Mouse (Mus musculus) frontal cortex, adult (tissue): ENCODE results near the gene Pot1b.

Experiments used
- ATAC-seq: cut with Nextera tagmentation; 2 replicates; pipeline ENCODE4 v1.9.2; 2017; ENCODE audit warnings: mild to moderate bottlenecking, moderate library complexity, mixed read lengths; ENCODE audit not compliant: low TSS enrichment

Gene Pot1b

GRCm38 (mm10) chr17:55711984-55712811 lies at the start of gene Pot1b:
Gene Pot1b (minus strand): TSS chr17:55712628.
- peak; percentile 100 for ATAC-seq

GRCm38 (mm10) chr17:55751170-55751569 lies 38.7 kb upstream of the Pot1b start:
- no peak for ATAC-seq

GRCm38 (mm10) chr17:55749786-55750185 lies 37.4 kb upstream of the Pot1b start, which contains the start of gene Adgre4:
Gene Adgre4 (plus strand): TSS chr17:55749984.
- no peak for ATAC-seq

- no peak for ATAC-seq
These were observed 24.2 kb upstream of the Pot1b start for GRCm38 (mm10) chr17:55736675-55737074.

GRCm38 (mm10) chr17:55726193-55726592 lies 13.8 kb upstream of the Pot1b start:
- ATAC-seq, result no peak

GRCm38 (mm10) chr17:55722250-55722649 lies 9.8 kb upstream of the Pot1b start:
- ATAC-seq, result no peak

GRCm38 (mm10) chr17:55721270-55721669 lies 8.8 kb upstream of the Pot1b start:
- no peak for ATAC-seq

GRCm38 (mm10) chr17:55702865-55703264 lies 9.6 kb downstream of the Pot1b start:
- no peak for ATAC-seq

- peak; percentile 69; the same call in 1 of the 2 replicates for ATAC-seq
These were observed 10.1 kb downstream of the Pot1b start for GRCm38 (mm10) chr17:55702161-55702820.

- ATAC-seq, result no peak
These were observed 13.0 kb downstream of the Pot1b start for GRCm38 (mm10) chr17:55699388-55699787.

- ATAC-seq, result no peak
These were observed 51.3 kb downstream of the Pot1b start for GRCm38 (mm10) chr17:55661099-55661498.

GRCm38 (mm10) chr17:55625092-55625491 lies 87.3 kb downstream of the Pot1b start, which contains the start of gene Vmn2r118:
Gene Vmn2r118 (minus strand): TSS chr17:55625192.
- ATAC-seq, result no peak
